Mouse (Mus musculus) kidney, embryonic 16.5 days (tissue): Measurements from ENCODE around the gene 1700020L24Rik. TPM values are rescaled to one million over a fixed set of nuclear protein-coding genes. Genes with fewer than 3 reads are reported as not detected.

Source experiments
- ATAC-seq: fragments of 200-750 bp; cut with Nextera tagmentation; 2 replicates; pipeline ENCODE4 v1.8.0; 2017; ENCODE audit warnings: moderate TSS enrichment; ENCODE audit not compliant: low FRiP score, low TSS enrichment
- H3K27ac ChIP-seq: fragments of 300-500 bp; sonication (generic); 2 replicates; pipeline ENCODE4 v1.5.1; 2014; ENCODE audit warnings: low read length
- H3K27me3 ChIP-seq: fragments of 300-500 bp; sonication (generic); 2 replicates; pipeline ENCODE4 v1.6.1; 2014; ENCODE audit warnings: low read length, control low read depth, mixed read lengths; ENCODE audit not compliant: insufficient read depth
- H3K36me3 ChIP-seq: fragments of 300-500 bp; sonication (generic); 2 replicates; pipeline ENCODE4 v1.6.1; 2014; ENCODE audit warnings: low read length, control low read depth, mixed read lengths; ENCODE audit not compliant: insufficient read depth
- H3K4me1 ChIP-seq: fragments of 300-500 bp; sonication (generic); 2 replicates; pipeline ENCODE4 v1.6.1; 2014; ENCODE audit warnings: low read length, control low read depth, mixed read lengths; ENCODE audit not compliant: insufficient read depth
- H3K4me2 ChIP-seq: fragments of 300-500 bp; sonication (generic); replicated peaks from 2 replicates; pipeline ENCODE4 v1.6.1; 2014; ENCODE audit warnings: low read depth, low read length
- H3K4me3 ChIP-seq: fragments of 300-500 bp; sonication (generic); 2 replicates; pipeline ENCODE4 v1.5.1; 2014; ENCODE audit warnings: mild to moderate bottlenecking, low read length
- H3K9ac ChIP-seq: fragments of 300-500 bp; sonication (generic); replicated peaks from 2 replicates; pipeline ENCODE4 v1.6.1; 2014; ENCODE audit warnings: low read length
- H3K9me3 ChIP-seq: fragments of 300-500 bp; sonication (generic); 2 replicates; pipeline ENCODE4 v1.6.1; 2016; ENCODE audit warnings: low read length, control low read depth
- WGBS: fragments of 180-500 bp; shearing (Covaris S2); extraction: QIAGEN DNeasy Blood & Tissue Kit; methylation state at CpG from one replicate; pipeline ENCODE4 v1.1.7; 2014; 5-methylcytosine and 5-hydroxymethylcytosine counted together
- polyA plus RNA-seq: library from polyadenylated mRNA; unstranded; fragments of >200 nt; fragmentation: Nextera tagmentation; extraction: Ambion mirVana; gene quantifications from 2 replicates; pipeline ENCODE4 v1.2.1, GENCODE M21; 2015

The 1700020L24Rik gene
- polyA plus RNA-seq, 1 experiment from 2014 or later, result not detected

- Histone ChIP-seq H3K9ac (no peak overlapping the region), H3K36me3 (no peaks in the 10 kb centered on the region), H3K4me1 (no peaks in the 10 kb centered on the region; the same call in 1 of the 2 replicates), H3K27me3 (peaks cover 12% of the 10 kb centered on the region), H3K27ac (peak overlapping the region; percentile 47; the same call in 1 of the 2 replicates), H3K4me2 (no peak overlapping the region), H3K9me3 (no peaks in the 10 kb centered on the region), H3K4me3 (no peak overlapping the region)
- ATAC-seq, result peak; percentile 64
- WGBS, result 53% methylated on average over 11 of the region's 11 CpGs
Observed at GRCm38 (mm10) chr11:83467120-83467652, 29.7 kb downstream of the 1700020L24Rik start.

- no peak overlapping the region for H3K4me3 ChIP-seq
- ATAC-seq, result no peak
- H3K27ac ChIP-seq, result no peak overlapping the region
- H3K36me3 ChIP-seq, result no peaks in the 10 kb centered on the region
- peaks cover 8% of the 10 kb centered on the region for H3K27me3 ChIP-seq
- H3K9ac ChIP-seq, result no peak overlapping the region
- WGBS, result 91% methylated on average over 3 of the region's 3 CpGs
- no peaks in the 10 kb centered on the region; the same call in 1 of the 2 replicates for H3K4me1 ChIP-seq
- no peak overlapping the region for H3K4me2 ChIP-seq
- no peaks in the 10 kb centered on the region for H3K9me3 ChIP-seq
Observed at GRCm38 (mm10) chr11:83468765-83469164, 31.3 kb downstream of the 1700020L24Rik start.

- ATAC-seq, result no peak
- WGBS, result 85% methylated on average over 2 of the region's 2 CpGs
- H3K9ac ChIP-seq, result peak overlapping the region; percentile 66; the same call in 1 of the 2 replicates
- H3K4me1 ChIP-seq, result peaks cover 9% of the 10 kb centered on the region
- no peaks in the 10 kb centered on the region for H3K9me3 ChIP-seq
- H3K27ac ChIP-seq, result no peak overlapping the region
- H3K36me3 ChIP-seq, result peaks cover under 1% of the 10 kb centered on the region; the same call in 1 of the 2 replicates
- H3K27me3 ChIP-seq, result no peaks in the 10 kb centered on the region
- H3K4me2 ChIP-seq, result peak overlapping the region; percentile 58
- peak overlapping the region; percentile 66; the same call in 1 of the 2 replicates for H3K4me3 ChIP-seq
Observed at GRCm38 (mm10) chr11:83471766-83472165, 34.3 kb downstream of the 1700020L24Rik start.

GRCm38 (mm10) chr11:83472324-83473234 lies 35.1 kb downstream of the 1700020L24Rik start, which contains the start of gene Taf15:
Taf15 (plus strand) TSS chr11:83473086.
- peak within 1 kb of the TSS; percentile 83 for H3K9ac ChIP-seq
- under 1% methylated on average over 66 of the region's 66 CpGs for WGBS

GRCm38 (mm10) chr11:83473235-83474016 lies 35.9 kb downstream of the 1700020L24Rik start:
- peak overlapping the region; percentile 91 for H3K27ac ChIP-seq
- peaks cover 8% of the 10 kb centered on the region for H3K36me3 ChIP-seq
- H3K9me3 ChIP-seq, result no peaks in the 10 kb centered on the region
- peak overlapping the region; percentile 66 for H3K4me3 ChIP-seq
- WGBS, result under 1% methylated on average over 33 of the region's 52 CpGs
- H3K4me1 ChIP-seq, result peaks cover 9% of the 10 kb centered on the region
- peak; percentile 83 for ATAC-seq
- peak overlapping the region; percentile 83 for H3K9ac ChIP-seq
- H3K4me2 ChIP-seq, result peak overlapping the region; percentile 70
- H3K27me3 ChIP-seq, result no peaks in the 10 kb centered on the region

More at GRCm38 (mm10) chr11:83472324-83473234, 35.1 kb downstream of the 1700020L24Rik start, which contains the start of gene Taf15:
- H3K4me3 ChIP-seq, result peak within 1 kb of the TSS; percentile 66
- H3K4me2 ChIP-seq, result peak within 1 kb of the TSS; percentile 70
- H3K27ac ChIP-seq, result peak within 1 kb of the TSS; percentile 91
- ATAC-seq, result peak; percentile 99
- H3K27me3 ChIP-seq, result no peaks in the 10 kb centered on the region
- H3K4me1 ChIP-seq, result peaks cover 9% of the 10 kb centered on the region
- peaks cover 4% of the 10 kb centered on the region for H3K36me3 ChIP-seq
- no peaks in the 10 kb centered on the region for H3K9me3 ChIP-seq

Other genes starting within 250 kb of the 1700020L24Rik start
- 2.7 and 2.8 TPM in 2 replicates for gene Slfn3, start 246.3 kb upstream of the 1700020L24Rik start, polyA plus RNA-seq
- gene Slfn14, start 151.0 kb upstream of the 1700020L24Rik start, polyA plus RNA-seq, result 0.25 and 0.42 TPM in 2 replicates
- 64.2 and 70.8 TPM in 2 replicates for gene Ap2b1, start 138.7 kb upstream of the 1700020L24Rik start, polyA plus RNA-seq
- 14.0 and 15.2 TPM in 2 replicates for gene Pex12, start 135.1 kb upstream of the 1700020L24Rik start, polyA plus RNA-seq
- gene Rasl10b, start 28.5 kb upstream of the 1700020L24Rik start, polyA plus RNA-seq, result 0.39 and 0.57 TPM in 2 replicates
- not detected in 2 replicates for gene Gas2l2, start 8.2 kb upstream of the 1700020L24Rik start, polyA plus RNA-seq
- 1.7 and 1.8 TPM in 2 replicates for gene Mmp28, start 25.4 kb downstream of the 1700020L24Rik start, polyA plus RNA-seq
- gene Taf15, start 35.4 kb downstream of the 1700020L24Rik start, polyA plus RNA-seq, result 8.3 and 14.6 TPM in 2 replicates
- gene Heatr9, start 84.5 kb downstream of the 1700020L24Rik start, polyA plus RNA-seq, result 0.07 TPM in 1 of 2 replicates, not detected in the other
- gene Ccl5, start 92.8 kb downstream of the 1700020L24Rik start, polyA plus RNA-seq, result 0.37 and 0.52 TPM in 2 replicates
- gene Ccl9, start 141.0 kb downstream of the 1700020L24Rik start, polyA plus RNA-seq, result 2.2 and 3.5 TPM in 2 replicates
- gene Ccl6, start 155.4 kb downstream of the 1700020L24Rik start, polyA plus RNA-seq, result 5.3 and 5.4 TPM in 2 replicates
- not detected in 2 replicates for gene Rpl9-ps1, start 207.9 kb downstream of the 1700020L24Rik start, polyA plus RNA-seq
- gene Ccl3, start 211.7 kb downstream of the 1700020L24Rik start, polyA plus RNA-seq, result 0.48 and 0.50 TPM in 2 replicates
- gene Ccl4, start 224.9 kb downstream of the 1700020L24Rik start, polyA plus RNA-seq, result 0.60 and 0.85 TPM in 2 replicates